Mouse (Mus musculus): ENCODE results near the gene Ddx18.

Ddx18 gene

DNA sequence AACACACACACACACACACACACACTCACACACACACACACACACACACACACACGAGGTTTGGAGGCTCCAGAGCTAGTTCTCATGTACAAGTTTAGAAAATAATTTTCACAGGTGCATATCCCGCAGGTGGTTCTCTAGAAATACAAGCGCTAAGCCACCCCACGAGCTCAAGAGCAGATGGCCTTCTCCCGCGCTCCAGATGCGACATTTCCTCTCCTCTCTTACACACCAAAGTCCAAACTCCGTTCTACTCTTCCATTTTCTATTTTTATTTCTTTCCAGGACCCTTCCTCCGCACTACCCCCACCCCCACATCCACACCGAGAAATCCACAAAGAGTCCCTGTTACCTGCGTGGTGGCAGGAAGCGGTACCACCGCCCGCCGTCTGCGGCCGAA, 40.7 kb downstream of the Ddx18 start:
- no peak for DNase-seq

DNA sequence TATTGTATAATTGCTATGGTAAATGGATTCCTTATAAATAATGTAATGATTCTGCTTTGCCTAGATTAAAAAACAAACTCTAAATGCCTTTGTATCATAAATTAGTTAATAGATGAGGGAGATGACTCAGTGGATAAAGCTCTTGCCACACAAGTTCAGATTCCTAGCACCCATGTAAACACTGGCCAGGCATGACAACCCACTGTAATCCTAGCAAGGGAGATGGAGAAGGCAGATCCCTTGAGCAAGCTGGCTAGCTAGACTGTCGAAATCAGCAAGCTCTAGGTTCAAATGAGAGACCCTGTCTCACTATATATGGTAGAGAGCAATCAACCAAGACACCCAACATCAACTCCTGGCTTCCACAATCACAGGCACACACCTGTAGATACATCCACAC, 49.2 kb downstream of the Ddx18 start:
- no peak for DNase-seq

DNA sequence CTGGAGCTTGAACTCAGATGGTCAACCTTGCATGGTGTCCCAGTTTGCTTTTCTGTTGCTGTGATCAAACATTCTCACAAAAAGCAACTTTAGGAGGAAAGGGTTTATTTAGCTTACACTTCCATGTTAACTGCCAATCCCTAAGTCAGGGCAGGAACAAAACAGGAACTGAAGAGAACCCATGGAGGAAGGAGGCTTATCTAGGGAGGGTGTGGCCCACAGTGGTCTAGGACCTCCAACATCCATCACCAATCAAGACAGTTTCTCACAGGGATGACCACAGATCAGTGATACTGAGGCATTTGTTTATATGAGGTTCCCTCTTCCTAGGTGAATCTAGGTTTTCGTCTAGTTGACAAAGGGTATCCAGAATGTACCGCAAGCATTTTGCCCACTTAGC, 55.8 kb downstream of the Ddx18 start:
- DNase-seq, result no peak

DNA sequence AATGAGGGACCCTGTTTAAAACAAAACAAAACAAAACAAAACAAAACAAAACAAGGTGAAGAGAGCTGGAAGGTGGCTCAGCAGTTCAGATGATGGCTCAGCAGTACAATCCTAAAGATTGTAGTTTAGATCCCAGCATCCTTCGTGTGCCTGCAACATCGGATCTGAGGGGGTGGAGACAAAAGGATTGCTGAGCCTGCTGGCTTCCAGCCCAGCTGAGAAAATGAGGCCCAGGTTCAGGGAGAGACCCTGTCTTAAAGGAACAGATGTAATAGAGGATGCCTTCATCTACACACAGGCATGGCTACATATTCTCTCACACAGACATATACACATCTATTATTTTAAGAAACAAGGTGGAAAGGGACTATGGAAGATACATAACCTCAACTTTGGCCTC, 56.6 kb downstream of the Ddx18 start:
- DNase-seq, result no peak

DNA sequence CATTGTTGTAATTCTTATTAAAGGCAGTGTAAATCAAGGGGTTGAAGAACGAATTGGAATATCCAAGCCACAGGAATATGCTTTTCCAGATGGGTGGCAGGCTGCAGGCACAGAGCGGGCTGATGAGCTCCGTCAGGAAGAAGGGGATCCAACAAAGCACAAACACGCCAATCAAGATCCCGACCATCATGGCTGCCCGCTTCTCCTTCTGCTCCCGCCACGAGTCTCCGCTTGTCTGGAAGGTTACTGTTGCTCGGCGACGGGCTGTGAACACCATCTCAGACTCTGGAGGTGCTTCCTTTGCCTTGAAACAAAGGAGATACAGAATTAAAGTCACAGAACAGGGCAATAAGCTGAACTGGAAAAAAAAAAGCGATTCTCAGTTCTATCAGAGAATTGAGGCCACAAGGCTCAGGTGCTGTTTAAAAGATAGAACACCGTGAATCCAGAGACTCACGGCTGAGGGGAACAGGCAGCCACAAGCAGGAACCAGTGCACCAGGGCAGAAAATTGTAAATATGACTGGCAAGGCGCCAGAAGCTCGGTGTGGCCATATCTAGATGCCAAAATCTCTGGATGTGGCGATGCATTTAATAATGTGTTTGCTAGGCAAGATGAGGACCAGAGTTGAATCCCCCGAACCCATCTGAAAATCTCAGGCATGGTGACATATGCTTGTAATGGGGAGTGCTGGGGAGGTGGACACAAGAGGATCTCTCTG, 57.2 kb downstream of the Ddx18 start:
- no peak for DNase-seq

DNA sequence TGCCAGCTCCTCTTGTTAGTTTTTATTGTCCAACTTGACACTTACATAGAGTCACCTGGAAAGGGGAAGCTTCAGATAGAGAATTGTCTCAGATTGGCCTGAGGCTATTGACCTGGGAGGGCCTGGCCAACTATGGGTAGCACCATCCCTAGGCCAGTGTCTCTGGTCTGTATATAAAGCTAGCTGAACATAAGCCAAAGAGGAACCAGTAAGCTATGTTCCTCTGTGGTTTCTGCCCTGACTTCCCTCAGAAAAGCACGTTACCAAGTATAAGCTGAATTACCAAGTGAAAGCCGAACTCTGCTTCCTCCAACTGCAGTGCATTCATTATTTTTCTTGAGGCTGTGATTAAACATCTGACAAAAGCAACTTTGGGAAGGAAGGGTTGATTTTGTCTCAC, 59.1 kb downstream of the Ddx18 start:
- no peak for DNase-seq

Data from kidney, postnatal 36 days (tissue).